Mouse (Mus musculus) liver, adult 2 months (tissue): ENCODE measurements around the gene Micu1.

Experiments
- CTCF ChIP-seq: fragments of 200-500 bp; IDR thresholded peaks from 2 replicates; pipeline ENCODE4 v1.5.1; 2011; ENCODE audit warnings: low read depth, low read length, control low read depth
- POLR2A ChIP-seq: fragments of 200-500 bp; IDR thresholded peaks from 2 replicates; pipeline ENCODE4 v1.6.1; 2011; ENCODE audit warnings: low read length, control low read depth; ENCODE audit not compliant: insufficient read depth; ENCODE audit errors: extremely low read depth

GRCm38 (mm10) chr10:59831950-59832349 is 129.7 kb downstream of the Micu1 start:
- no peak for TF ChIP-seq POLR2A
- no peak for TF ChIP-seq CTCF
